Mouse (Mus musculus) cerebellum, adult 18-20 months (tissue): Measurements from ENCODE around the gene Mis12.

Experiments used
- DNase-seq, 2 experiments: peaks; one replicate each; pipeline ENCODE4 v3.0.0; 2021

Mis12 gene

GRCm38 (mm10) chr11:71019201-71020068 is at the start of gene Mis12, which contains the start of gene Derl2:
TSS of gene Mis12 (plus strand) at chr11:71019611.
TSS of gene Derl2 (minus strand) at chr11:71019841.
- DNase-seq, result peak; percentile 96 to 99

- peak; percentile 92 to 94 for DNase-seq
These were observed 49.4 kb upstream of the Mis12 start, which contains the start of the genes Nup88 and Rpain for GRCm38 (mm10) chr11:70969821-70970559. TSS of gene Nup88 (minus strand) at chr11:70969973. TSS of gene Rpain (plus strand) at chr11:70970213.

GRCm38 (mm10) chr11:70970560-70971540 is 48.6 kb upstream of the Mis12 start:
- peak in 1 of 2 experiments; percentile 11 for DNase-seq

GRCm38 (mm10) chr11:70972586-70972985 is 46.8 kb upstream of the Mis12 start:
- DNase-seq, result no peak

- no peak for DNase-seq
These were observed 45.5 kb upstream of the Mis12 start for GRCm38 (mm10) chr11:70973947-70974346.

GRCm38 (mm10) chr11:70975193-70975592 is 44.2 kb upstream of the Mis12 start:
- DNase-seq, result no peak

- no peak for DNase-seq
These were observed 42.1 kb upstream of the Mis12 start for GRCm38 (mm10) chr11:70977293-70977692.

- DNase-seq, result no peak
These were observed 39.2 kb upstream of the Mis12 start for GRCm38 (mm10) chr11:70980232-70980631.

- DNase-seq, result no peak
These were observed 38.5 kb upstream of the Mis12 start for GRCm38 (mm10) chr11:70980751-70981510.

- no peak for DNase-seq
These were observed 37.4 kb upstream of the Mis12 start for GRCm38 (mm10) chr11:70982030-70982429.

GRCm38 (mm10) chr11:70982557-70983228 is 36.7 kb upstream of the Mis12 start, which contains the start of gene C1qbp:
TSS of gene C1qbp (minus strand) at chr11:70983026.
- DNase-seq, result peak; percentile 95 to 97

GRCm38 (mm10) chr11:71001167-71001566 is 18.2 kb upstream of the Mis12 start:
- no peak for DNase-seq

- no peak for DNase-seq
These were observed 15.6 kb upstream of the Mis12 start for GRCm38 (mm10) chr11:71003611-71004315.

- peak; percentile 94 to 97 for DNase-seq
These were observed 15.1 kb upstream of the Mis12 start, which contains the start of gene Dhx33 for GRCm38 (mm10) chr11:71004316-71004773. TSS of gene Dhx33 (minus strand) at chr11:71004437.

- peak in 1 of 2 experiments; percentile 13 for DNase-seq
These were observed 14.4 kb upstream of the Mis12 start for GRCm38 (mm10) chr11:71005046-71005445.

- no peak for DNase-seq
These were observed 12.4 kb upstream of the Mis12 start for GRCm38 (mm10) chr11:71007026-71007425.

GRCm38 (mm10) chr11:71007831-71008230 is 11.6 kb upstream of the Mis12 start:
- no peak for DNase-seq

GRCm38 (mm10) chr11:71008321-71008720 is 11.1 kb upstream of the Mis12 start:
- DNase-seq, result no peak

- DNase-seq, result no peak
These were observed 6.7 kb upstream of the Mis12 start for GRCm38 (mm10) chr11:71012743-71013142.

- DNase-seq, result no peak
These were observed 2.4 kb upstream of the Mis12 start for GRCm38 (mm10) chr11:71017051-71017450.
